Mouse (Mus musculus): ENCODE data around the gene Gm867. TPM values are rescaled to one million over a fixed set of nuclear protein-coding genes. Genes with fewer than 3 reads are reported as not detected.

Gm867 gene
- polyA plus RNA-seq, 1 experiment from 2014 or later, result 0.68 TPM

GRCm38 (mm10) chr10:75915557-75915956 lies 24.9 kb downstream of the Gm867 start:
- Histone ChIP-seq H3K27me3 (no peaks in the 10 kb centered on the region), H3K36me3 (peaks cover 37% of the 10 kb centered on the region), H3K9ac (no peak overlapping the region), H3K27ac (no peak overlapping the region), H3K4me2 (no peak overlapping the region), H3K9me3 (replicated peaks) (no peaks in the 10 kb centered on the region), H3K4me1 (replicated peaks) (peaks cover 27% of the 10 kb centered on the region), H3K4me3 (no peak overlapping the region)
- ATAC-seq (replicated peaks; ENCODE audit: insufficient number of reproducible peaks, insufficient read depth, low FRiP score, low read depth), result no peak
- 52% methylated on average over 7 of the region's 7 CpGs for WGBS

GRCm38 (mm10) chr10:75913013-75913589 lies 27.4 kb downstream of the Gm867 start:
- H3K4me1 ChIP-seq (replicated peaks), result peaks cover 10% of the 10 kb centered on the region
- no peak overlapping the region for H3K9ac ChIP-seq
- no peak for ATAC-seq (replicated peaks; ENCODE audit: insufficient number of reproducible peaks, insufficient read depth, low FRiP score, low read depth)
- no peak overlapping the region for H3K4me3 ChIP-seq
- no peaks in the 10 kb centered on the region for H3K9me3 ChIP-seq (replicated peaks)
- no peaks in the 10 kb centered on the region for H3K27me3 ChIP-seq
- H3K4me2 ChIP-seq, result no peak overlapping the region
- 0 out of 2 replicates have a peak overlapping the region, but pooled peaks have one; percentile 27 for H3K27ac ChIP-seq
- H3K36me3 ChIP-seq, result peaks cover 55% of the 10 kb centered on the region
- 27% methylated on average over 6 of the region's 6 CpGs for WGBS

- ATAC-seq (replicated peaks; ENCODE audit: insufficient number of reproducible peaks, insufficient read depth, low FRiP score, low read depth), result no peak
Observed at GRCm38 (mm10) chr10:75910698-75911097, 29.8 kb downstream of the Gm867 start.

DNA sequence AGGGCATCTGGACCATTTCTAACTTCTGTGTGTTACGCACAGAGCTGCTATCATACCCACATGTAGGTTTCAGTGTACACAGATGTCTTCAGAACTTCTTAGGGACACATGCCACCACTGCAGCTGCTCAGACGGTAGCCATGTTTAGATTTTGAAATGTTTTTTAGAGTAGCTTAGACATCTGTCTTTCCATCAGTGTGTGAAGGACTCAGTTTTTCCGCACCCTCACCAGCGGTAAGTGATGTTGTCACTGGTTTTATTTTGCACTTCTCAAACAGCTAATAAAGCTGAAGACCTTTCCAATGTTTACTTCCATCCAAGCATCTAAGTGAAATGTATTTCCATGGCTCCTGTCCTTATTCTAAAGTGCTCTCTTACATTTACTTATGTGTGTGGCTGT lies 33.6 kb downstream of the Gm867 start:
- no peak overlapping the region for H3K9ac ChIP-seq
- 96% methylated on average over 4 of the region's 4 CpGs for WGBS
- no peak overlapping the region for H3K4me3 ChIP-seq
- no peak overlapping the region for H3K4me2 ChIP-seq
- H3K36me3 ChIP-seq, result peaks cover 92% of the 10 kb centered on the region
- H3K4me1 ChIP-seq (replicated peaks), result no peaks in the 10 kb centered on the region
- H3K9me3 ChIP-seq (replicated peaks), result no peaks in the 10 kb centered on the region
- no peak overlapping the region for H3K27ac ChIP-seq
- H3K27me3 ChIP-seq, result no peaks in the 10 kb centered on the region
- ATAC-seq (replicated peaks; ENCODE audit: insufficient number of reproducible peaks, insufficient read depth, low FRiP score, low read depth), result no peak

More at GRCm38 (mm10) chr10:75910698-75911097, 29.8 kb downstream of the Gm867 start:
- Histone ChIP-seq H3K4me2 (no peak overlapping the region), H3K4me1 (replicated peaks) (peaks cover 6% of the 10 kb centered on the region; the same call in 1 of the 2 replicates), H3K4me3 (no peak overlapping the region), H3K9ac (no peak overlapping the region), H3K27me3 (no peaks in the 10 kb centered on the region), H3K27ac (no peak overlapping the region), H3K36me3 (peaks cover 70% of the 10 kb centered on the region), H3K9me3 (replicated peaks) (no peaks in the 10 kb centered on the region)
- WGBS, result 78% methylated on average over 2 of the region's 2 CpGs

- Histone ChIP-seq H3K4me1 (replicated peaks) (peaks cover 6% of the 10 kb centered on the region), H3K36me3 (peaks cover 85% of the 10 kb centered on the region), H3K9me3 (replicated peaks) (no peaks in the 10 kb centered on the region), H3K9ac (no peak overlapping the region), H3K27me3 (no peaks in the 10 kb centered on the region), H3K4me2 (no peak overlapping the region), H3K27ac (no peak overlapping the region), H3K4me3 (no peak overlapping the region)
- 79% methylated on average over 5 of the region's 5 CpGs for WGBS
- ATAC-seq (replicated peaks; ENCODE audit: insufficient number of reproducible peaks, insufficient read depth, low FRiP score, low read depth), result no peak
Observed at GRCm38 (mm10) chr10:75904391-75904790, 36.1 kb downstream of the Gm867 start.

DNA sequence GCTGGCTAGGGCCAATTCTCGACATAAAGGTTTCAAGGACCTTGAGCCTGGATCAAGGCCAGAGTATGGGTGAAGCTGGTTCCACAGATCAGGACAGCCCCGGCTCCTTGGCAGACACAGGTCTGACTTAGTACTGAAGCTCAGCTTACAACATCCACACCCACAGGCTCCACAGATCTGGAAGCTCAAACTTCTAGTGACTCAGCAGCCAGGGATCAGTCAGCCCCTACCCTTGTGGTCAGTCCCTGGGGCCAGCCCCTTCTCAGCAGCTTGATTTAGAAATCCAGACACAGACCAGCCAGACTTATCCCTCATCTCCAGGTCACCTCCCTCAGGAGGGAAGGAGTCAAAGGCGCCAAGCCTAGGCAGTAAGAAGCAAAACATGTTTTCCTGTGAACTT lies 41.6 kb downstream of the Gm867 start:
- ATAC-seq (replicated peaks; ENCODE audit: insufficient number of reproducible peaks, insufficient read depth, low FRiP score, low read depth), result peak; percentile 60
- Histone ChIP-seq H3K4me1 (replicated peaks) (peaks cover 26% of the 10 kb centered on the region), H3K27me3 (no peaks in the 10 kb centered on the region), H3K9ac (peak overlapping the region; percentile 22; the same call in 1 of the 2 replicates), H3K4me3 (no peak overlapping the region), H3K4me2 (peak overlapping the region; percentile 14), H3K27ac (peak overlapping the region; percentile 88), H3K36me3 (peaks cover 63% of the 10 kb centered on the region), H3K9me3 (replicated peaks) (no peaks in the 10 kb centered on the region)
- WGBS, result 28% methylated on average over 3 of the region's 3 CpGs

- Histone ChIP-seq H3K36me3 (peaks cover 56% of the 10 kb centered on the region), H3K9me3 (replicated peaks) (no peaks in the 10 kb centered on the region), H3K9ac (peak overlapping the region; percentile 22; the same call in 1 of the 2 replicates), H3K4me2 (no peak overlapping the region), H3K27ac (peak overlapping the region; percentile 88), H3K4me1 (replicated peaks) (peaks cover 32% of the 10 kb centered on the region), H3K4me3 (no peak overlapping the region), H3K27me3 (no peaks in the 10 kb centered on the region)
- WGBS, result 70% methylated on average over 6 of the region's 6 CpGs
- no peak for ATAC-seq (replicated peaks; ENCODE audit: insufficient number of reproducible peaks, insufficient read depth, low FRiP score, low read depth)
Observed at GRCm38 (mm10) chr10:75898039-75898564, 42.4 kb downstream of the Gm867 start.

DNA sequence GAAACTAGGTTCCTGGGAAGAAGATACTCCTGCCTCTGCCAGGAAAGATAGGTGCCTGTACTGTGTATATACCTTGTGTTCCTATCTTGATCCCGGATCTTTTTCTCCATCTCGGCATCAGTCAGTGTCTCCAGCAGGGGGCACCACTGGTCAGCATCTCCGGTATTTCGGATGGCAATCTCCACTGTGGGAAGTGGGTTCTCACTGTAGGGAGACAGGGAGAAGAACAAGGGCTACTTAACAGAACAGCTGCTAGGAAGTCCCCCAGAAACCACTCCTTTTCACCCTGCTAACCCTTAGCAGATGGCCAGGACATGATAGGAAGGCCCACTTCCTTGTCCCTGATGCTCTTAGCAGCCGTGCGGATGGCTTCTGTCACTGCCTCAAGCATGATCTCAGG lies 43.1 kb downstream of the Gm867 start:
- no peaks in the 10 kb centered on the region for H3K9me3 ChIP-seq (replicated peaks)
- H3K4me1 ChIP-seq (replicated peaks), result peaks cover 38% of the 10 kb centered on the region
- H3K9ac ChIP-seq, result no peak overlapping the region
- no peaks in the 10 kb centered on the region for H3K27me3 ChIP-seq
- peaks cover 49% of the 10 kb centered on the region for H3K36me3 ChIP-seq
- no peak overlapping the region for H3K4me3 ChIP-seq
- WGBS, result 43% methylated on average over 6 of the region's 6 CpGs
- ATAC-seq (replicated peaks; ENCODE audit: insufficient number of reproducible peaks, insufficient read depth, low FRiP score, low read depth), result no peak
- H3K4me2 ChIP-seq, result no peak overlapping the region
- no peak overlapping the region for H3K27ac ChIP-seq

GRCm38 (mm10) chr10:75896208-75896607 lies 44.3 kb downstream of the Gm867 start:
- Histone ChIP-seq H3K36me3 (peaks cover 37% of the 10 kb centered on the region), H3K4me1 (replicated peaks) (peaks cover 38% of the 10 kb centered on the region), H3K27ac (no peak overlapping the region), H3K4me3 (no peak overlapping the region), H3K4me2 (no peak overlapping the region), H3K9ac (no peak overlapping the region), H3K27me3 (no peaks in the 10 kb centered on the region), H3K9me3 (replicated peaks) (no peaks in the 10 kb centered on the region)
- 91% methylated on average over 1 of the region's 1 CpGs for WGBS
- no peak for ATAC-seq (replicated peaks; ENCODE audit: insufficient number of reproducible peaks, insufficient read depth, low FRiP score, low read depth)

DNA sequence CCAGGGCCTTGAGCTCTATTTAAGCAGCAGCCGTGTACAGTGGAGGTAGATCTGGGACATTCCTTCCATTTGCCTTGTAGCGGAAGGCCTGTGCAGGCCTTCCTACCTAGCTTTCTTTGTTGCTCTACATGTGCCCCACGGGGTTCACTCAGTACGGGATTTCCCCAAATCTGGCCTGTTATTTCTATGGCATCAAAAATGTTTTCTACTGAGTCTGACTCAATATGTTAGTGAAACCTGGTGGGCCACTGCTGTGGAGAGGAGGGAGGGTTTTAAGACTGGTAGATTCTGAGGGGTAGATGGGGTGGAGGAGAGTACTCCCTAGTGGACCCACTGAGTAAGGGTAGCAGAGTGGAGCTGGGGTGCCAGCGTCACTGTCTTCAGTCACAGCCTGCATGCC lies 44.7 kb downstream of the Gm867 start:
- Histone ChIP-seq H3K9me3 (replicated peaks) (no peaks in the 10 kb centered on the region), H3K36me3 (peaks cover 32% of the 10 kb centered on the region), H3K4me2 (no peak overlapping the region), H3K27me3 (no peaks in the 10 kb centered on the region), H3K4me1 (replicated peaks) (peaks cover 38% of the 10 kb centered on the region), H3K4me3 (no peak overlapping the region), H3K27ac (no peak overlapping the region), H3K9ac (no peak overlapping the region)
- 92% methylated on average over 5 of the region's 5 CpGs for WGBS
- ATAC-seq (replicated peaks; ENCODE audit: insufficient number of reproducible peaks, insufficient read depth, low FRiP score, low read depth), result no peak

DNA sequence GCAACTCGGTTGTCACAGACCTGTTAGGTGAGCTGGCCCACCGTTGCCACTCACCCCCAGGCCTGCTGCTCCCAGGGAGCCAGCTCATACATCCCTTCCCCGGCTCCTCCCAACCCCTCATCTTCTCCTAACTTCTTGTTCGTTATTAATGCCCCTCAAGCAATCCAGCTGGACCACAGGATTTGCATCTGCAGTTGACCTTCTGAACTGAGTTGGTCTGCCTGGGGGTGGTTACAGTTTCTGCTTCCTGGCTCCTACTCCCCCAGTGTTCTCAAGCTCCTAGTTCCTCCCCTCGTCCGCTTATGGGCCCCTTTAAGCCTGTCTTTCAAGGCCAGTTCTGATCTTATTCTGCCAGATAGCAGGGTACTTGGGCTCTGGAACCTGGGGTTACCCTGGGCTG lies 45.9 kb downstream of the Gm867 start:
- H3K9ac ChIP-seq, result no peak overlapping the region
- H3K27ac ChIP-seq, result no peak overlapping the region
- WGBS, result 73% methylated on average over 6 of the region's 6 CpGs
- H3K4me2 ChIP-seq, result no peak overlapping the region
- H3K27me3 ChIP-seq, result no peaks in the 10 kb centered on the region
- no peak overlapping the region for H3K4me3 ChIP-seq
- no peak for ATAC-seq (replicated peaks; ENCODE audit: insufficient number of reproducible peaks, insufficient read depth, low FRiP score, low read depth)
- H3K36me3 ChIP-seq, result peaks cover 28% of the 10 kb centered on the region
- H3K9me3 ChIP-seq (replicated peaks), result no peaks in the 10 kb centered on the region
- H3K4me1 ChIP-seq (replicated peaks), result peaks cover 34% of the 10 kb centered on the region
